Mouse (Mus musculus) hindbrain, postnatal 0 days (tissue): ENCODE measurements around the gene Hist1h2bg. TPM values are rescaled to one million over a fixed set of nuclear protein-coding genes. Genes with fewer than 3 reads are reported as not detected.
"Not testable (repeated sequence)": the region's sequence is repeated elsewhere in the genome, so short reads cannot be mapped to it uniquely, and the experiment has no call there.

Experiments
- ATAC-seq: fragments of 200-750 bp; cut with Nextera tagmentation; 2 replicates; pipeline ENCODE4 v1.8.0; 2017; ENCODE audit warnings: mild to moderate bottlenecking, moderate TSS enrichment, moderate library complexity
- DNase-seq: peaks from one replicate; pipeline ENCODE4 v3.0.0-alpha.2; 2015; ENCODE audit warnings: low spot score
- H3K27ac ChIP-seq: fragments of 300-500 bp; sonication (generic); 2 replicates; pipeline ENCODE4 v1.5.1; 2014; ENCODE audit warnings: mild to moderate bottlenecking
- H3K27me3 ChIP-seq: fragments of 300-500 bp; sonication (generic); 2 replicates; pipeline ENCODE4 v1.6.1; 2014; ENCODE audit warnings: low read length, mixed read lengths; ENCODE audit not compliant: insufficient read depth
- H3K36me3 ChIP-seq: fragments of 300-500 bp; sonication (generic); 2 replicates; pipeline ENCODE4 v1.6.1; 2014; ENCODE audit warnings: low read length, mixed read lengths; ENCODE audit not compliant: insufficient read depth
- H3K4me1 ChIP-seq: fragments of 300-500 bp; sonication (generic); 2 replicates; pipeline ENCODE4 v1.6.1; 2014; ENCODE audit warnings: antibody characterized with exemption, low read length, mixed read lengths; ENCODE audit not compliant: insufficient read depth
- H3K4me2 ChIP-seq: fragments of 300-500 bp; sonication (generic); 2 replicates; pipeline ENCODE4 v1.6.1; 2014; ENCODE audit warnings: low read depth, mild to moderate bottlenecking, low read length, moderate library complexity, mixed read lengths
- H3K4me3 ChIP-seq: fragments of 300-500 bp; sonication (generic); 2 replicates; pipeline ENCODE4 v1.5.1; 2014; ENCODE audit warnings: low read length
- H3K9ac ChIP-seq: fragments of 300-500 bp; sonication (generic); replicated peaks from 2 replicates; pipeline ENCODE4 v1.6.1; 2014; ENCODE audit warnings: mild to moderate bottlenecking, low read length, moderate library complexity, mixed read lengths
- H3K9me3 ChIP-seq: fragments of 300-500 bp; sonication (generic); 2 replicates; pipeline ENCODE4 v1.6.1; 2016; ENCODE audit warnings: low read length, mixed read lengths
- CTCF ChIP-seq: IDR thresholded peaks from 2 replicates; pipeline ENCODE4 v1.5.1; 2016; ENCODE audit warnings: antibody characterized with exemption, control low read depth, low read depth
- WGBS: fragments of 180-500 bp; shearing (Covaris S2); extraction: QIAGEN DNeasy Blood & Tissue Kit; methylation state at CpG from one replicate; pipeline ENCODE4 v1.1.7; 2014; 5-methylcytosine and 5-hydroxymethylcytosine counted together
- polyA plus RNA-seq: library from polyadenylated mRNA; unstranded; fragments of >200 nt; fragmentation: Nextera tagmentation; extraction: Ambion mirVana; gene quantifications from 2 replicates; pipeline ENCODE4 v1.2.1, GENCODE M21; 2015
- total RNA-seq: library from RNA; depleted of rRNA; stranded (reverse); fragments of >200 nt; gene quantifications from 2 replicates; pipeline ENCODE4 v1.2.3, GENCODE M21; 2014

The Hist1h2bg gene
- total and polyA plus RNA-seq, 2 experiments from 2014 or later, result 2.6 to 1,151 TPM

DNA sequence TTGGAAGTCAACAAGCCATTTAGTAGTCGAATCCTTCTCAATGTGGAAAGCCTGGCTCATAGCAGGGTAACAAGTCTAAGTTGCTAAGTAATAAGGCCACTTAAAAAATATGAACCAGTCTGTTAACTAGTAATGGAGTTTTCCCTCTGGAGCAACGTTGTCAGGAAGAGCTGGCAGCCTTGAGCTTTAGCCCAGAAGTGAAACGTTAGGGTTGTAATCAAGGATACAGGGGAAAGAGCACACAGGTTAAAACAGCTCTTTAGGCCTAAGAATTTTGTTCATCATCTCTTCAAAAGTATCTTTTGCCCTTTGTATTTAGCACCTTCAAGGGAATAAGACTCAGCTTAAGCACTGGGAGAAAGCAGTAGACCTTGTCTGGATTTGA, 20.4 kb upstream of the Hist1h2bg start:
- H3K9me3 ChIP-seq, result no peaks in the 10 kb centered on the region
- WGBS, result 11% methylated on average over 3 of the region's 3 CpGs
- no peaks in the 10 kb centered on the region for H3K27me3 ChIP-seq
- H3K27ac ChIP-seq, result peak overlapping the region; percentile 73
- H3K4me3 ChIP-seq, result peak overlapping the region; percentile 36
- H3K9ac ChIP-seq, result peak overlapping the region; percentile 43; the same call in 1 of the 2 replicates
- H3K36me3 ChIP-seq, result no peaks in the 10 kb centered on the region
- peaks cover 7% of the 10 kb centered on the region for H3K4me1 ChIP-seq
- TF ChIP-seq CTCF, result no peak
- no peak for ATAC-seq
- DNase-seq, result no peak
- peak overlapping the region; percentile 58 for H3K4me2 ChIP-seq

DNA sequence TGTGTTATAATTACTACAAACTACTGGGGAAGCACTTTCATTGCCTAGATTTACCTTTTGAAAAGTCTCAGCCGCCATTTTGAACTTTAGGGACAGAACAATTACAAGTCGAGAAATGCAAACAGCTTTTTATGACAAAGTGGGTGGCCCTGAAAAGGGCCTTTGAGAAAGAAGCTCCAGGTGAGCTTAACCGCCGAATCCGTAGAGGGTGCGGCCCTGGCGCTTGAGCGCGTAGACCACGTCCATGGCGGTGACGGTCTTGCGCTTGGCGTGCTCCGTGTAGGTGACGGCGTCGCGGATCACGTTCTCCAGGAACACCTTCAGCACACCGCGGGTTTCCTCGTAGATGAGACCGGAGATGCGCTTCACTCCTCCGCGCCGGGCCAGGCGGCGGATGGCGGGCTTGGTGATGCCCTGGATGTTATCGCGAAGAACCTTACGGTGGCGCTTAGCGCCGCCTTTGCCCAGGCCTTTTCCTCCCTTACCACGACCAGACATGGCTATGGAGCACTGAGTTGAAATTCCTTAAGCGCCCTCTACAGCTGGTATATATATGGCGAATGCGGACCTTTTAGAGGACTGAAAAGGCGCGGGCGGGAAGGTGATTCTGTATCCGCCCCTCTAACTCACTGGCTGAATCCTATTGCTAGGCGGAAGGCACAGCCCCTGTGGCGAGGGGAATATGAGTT, 19.9 kb upstream of the Hist1h2bg start, which contains the start of gene Hist1h4f:
Hist1h4f (minus strand) TSS at position 503 of the 689 bp plus-strand sequence.
- peak within 1 kb of the TSS; percentile 73 for H3K27ac ChIP-seq
- WGBS, result under 1% methylated on average over 42 of the region's 47 CpGs
- peak within 1 kb of the TSS; percentile 43; the same call in 1 of the 2 replicates for H3K9ac ChIP-seq
- H3K4me1 ChIP-seq, H3K36me3 ChIP-seq, H3K27me3 ChIP-seq, H3K9me3 ChIP-seq: not testable (repeated sequence)
- peak within 1 kb of the TSS; percentile 36 for H3K4me3 ChIP-seq
- TF ChIP-seq CTCF, result peak; percentile 71
- ATAC-seq (peak; percentile 92), DNase-seq (peak; percentile 96)
- H3K4me2 ChIP-seq, result peak within 1 kb of the TSS; percentile 58

DNA sequence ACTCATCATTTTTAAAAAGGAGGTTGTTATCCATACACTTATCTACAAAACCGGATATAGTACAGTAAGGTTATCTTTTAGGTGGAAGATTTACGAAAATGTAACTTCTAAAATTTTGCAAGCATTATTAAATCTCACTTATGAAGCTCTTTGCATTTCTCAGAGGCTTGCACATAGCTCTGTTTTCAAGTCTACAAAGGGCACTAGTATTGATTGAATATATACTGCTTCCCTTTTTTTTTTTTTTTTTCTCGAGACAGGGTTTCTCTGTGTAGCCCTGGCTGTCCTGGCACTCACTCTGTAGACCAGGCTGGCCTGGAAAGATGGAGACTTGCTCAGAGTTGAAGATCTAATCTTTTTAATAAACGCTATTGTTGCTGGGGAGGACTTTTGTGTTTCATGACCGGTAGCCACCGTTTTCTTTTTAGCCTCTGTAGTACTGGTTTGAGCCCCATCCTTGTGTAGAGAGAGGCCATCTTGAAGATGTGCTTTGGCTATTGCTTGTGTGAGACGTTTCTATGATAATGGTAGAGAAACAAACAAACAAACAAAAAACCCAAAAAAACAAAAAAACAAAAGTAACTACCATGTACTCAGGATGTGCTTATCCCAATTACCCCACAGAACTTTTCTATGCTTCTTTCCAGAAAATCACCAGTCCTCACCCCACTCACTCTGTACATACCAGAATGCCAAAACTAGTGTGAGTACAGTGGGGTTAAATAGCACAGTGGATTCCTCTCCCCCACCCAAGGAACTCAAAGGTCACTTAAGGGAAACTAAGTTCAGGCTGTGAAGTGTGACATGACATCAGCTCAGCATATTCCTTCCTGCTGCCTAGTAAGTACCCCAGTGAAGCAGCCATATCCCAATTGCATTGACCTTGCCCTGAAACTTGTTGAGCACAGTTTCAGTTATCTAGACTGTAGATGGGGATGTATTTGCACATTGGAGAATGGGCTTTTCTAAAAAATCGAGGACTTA, 19.0 kb upstream of the Hist1h2bg start:
- Histone ChIP-seq H3K9me3 (no peaks in the 10 kb centered on the region), H3K4me1 (peaks cover 7% of the 10 kb centered on the region), H3K4me2 (peak overlapping the region; percentile 58), H3K36me3 (no peaks in the 10 kb centered on the region), H3K27ac (peak overlapping the region; percentile 73), H3K4me3 (peak overlapping the region; percentile 36), H3K27me3 (no peaks in the 10 kb centered on the region), H3K9ac (no peak overlapping the region)
- 47% methylated on average over 8 of the region's 8 CpGs for WGBS
- no peak for TF ChIP-seq CTCF
- ATAC-seq (no peak), DNase-seq (no peak)

DNA sequence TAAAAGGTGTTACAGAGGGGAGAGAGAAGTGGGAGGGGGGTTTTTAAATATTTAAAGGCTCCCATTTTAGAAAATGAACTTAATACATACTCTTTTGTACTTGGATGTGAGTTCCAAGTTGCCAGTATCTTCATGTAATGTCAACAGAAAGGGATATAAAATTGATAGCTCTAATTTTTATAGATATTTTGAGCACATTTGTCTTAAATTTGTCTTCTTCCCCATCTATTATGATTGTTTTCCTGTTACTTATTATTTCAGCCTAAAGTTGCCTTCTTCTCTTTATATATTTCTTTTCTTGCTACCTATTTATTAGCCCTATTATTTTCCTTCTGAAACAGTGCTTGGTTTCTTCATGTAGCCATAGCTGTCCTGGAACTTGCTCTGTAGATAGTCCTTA, 18.2 kb upstream of the Hist1h2bg start, which contains the start of gene Hist1h1d:
Hist1h1d (plus strand) TSS at position 301 of the 400 bp plus-strand sequence.
- Histone ChIP-seq H3K4me3 (no peak within 1 kb of the TSS), H3K27me3 (no peaks in the 10 kb centered on the region), H3K4me2 (no peak within 1 kb of the TSS), H3K9me3 (no peaks in the 10 kb centered on the region), H3K36me3 (no peaks in the 10 kb centered on the region), H3K9ac (no peak within 1 kb of the TSS), H3K27ac (peak within 1 kb of the TSS; percentile 76; the same call in 1 of the 2 replicates), H3K4me1 (peaks cover 7% of the 10 kb centered on the region)
- DNase-seq (no peak), ATAC-seq (no peak)
- TF ChIP-seq CTCF, result no peak

DNA sequence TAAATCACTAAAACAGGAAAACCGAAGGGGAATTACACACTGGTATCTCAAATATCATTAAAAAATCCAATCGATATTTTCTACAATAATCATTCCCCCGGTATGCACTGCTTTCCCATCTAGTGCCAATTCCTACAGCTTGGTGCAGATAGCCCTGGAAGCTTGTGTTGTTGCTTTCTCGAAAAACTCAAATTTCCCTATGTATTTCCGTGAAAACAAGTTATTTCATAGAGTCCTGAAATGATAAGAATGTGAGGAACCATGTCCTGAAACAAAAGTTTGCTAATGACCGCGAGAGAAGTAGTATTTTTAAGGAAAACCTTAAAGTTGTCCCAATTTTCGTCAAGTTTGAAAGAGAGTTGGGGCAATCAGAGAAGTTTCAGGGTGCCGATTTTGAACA, 16.8 kb upstream of the Hist1h2bg start:
- DNase-seq (no peak), ATAC-seq (no peak)
- TF ChIP-seq CTCF, result no peak
- 19% methylated on average over 9 of the region's 9 CpGs for WGBS
- Histone ChIP-seq H3K4me3 (peak overlapping the region; percentile 47), H3K4me2 (peak overlapping the region; percentile 81), H3K9ac (peak overlapping the region; percentile 35), H3K9me3 (no peaks in the 10 kb centered on the region), H3K27ac (peak overlapping the region; percentile 76), H3K36me3 (no peaks in the 10 kb centered on the region), H3K27me3 (no peaks in the 10 kb centered on the region), H3K4me1 (peaks cover 7% of the 10 kb centered on the region)

DNA sequence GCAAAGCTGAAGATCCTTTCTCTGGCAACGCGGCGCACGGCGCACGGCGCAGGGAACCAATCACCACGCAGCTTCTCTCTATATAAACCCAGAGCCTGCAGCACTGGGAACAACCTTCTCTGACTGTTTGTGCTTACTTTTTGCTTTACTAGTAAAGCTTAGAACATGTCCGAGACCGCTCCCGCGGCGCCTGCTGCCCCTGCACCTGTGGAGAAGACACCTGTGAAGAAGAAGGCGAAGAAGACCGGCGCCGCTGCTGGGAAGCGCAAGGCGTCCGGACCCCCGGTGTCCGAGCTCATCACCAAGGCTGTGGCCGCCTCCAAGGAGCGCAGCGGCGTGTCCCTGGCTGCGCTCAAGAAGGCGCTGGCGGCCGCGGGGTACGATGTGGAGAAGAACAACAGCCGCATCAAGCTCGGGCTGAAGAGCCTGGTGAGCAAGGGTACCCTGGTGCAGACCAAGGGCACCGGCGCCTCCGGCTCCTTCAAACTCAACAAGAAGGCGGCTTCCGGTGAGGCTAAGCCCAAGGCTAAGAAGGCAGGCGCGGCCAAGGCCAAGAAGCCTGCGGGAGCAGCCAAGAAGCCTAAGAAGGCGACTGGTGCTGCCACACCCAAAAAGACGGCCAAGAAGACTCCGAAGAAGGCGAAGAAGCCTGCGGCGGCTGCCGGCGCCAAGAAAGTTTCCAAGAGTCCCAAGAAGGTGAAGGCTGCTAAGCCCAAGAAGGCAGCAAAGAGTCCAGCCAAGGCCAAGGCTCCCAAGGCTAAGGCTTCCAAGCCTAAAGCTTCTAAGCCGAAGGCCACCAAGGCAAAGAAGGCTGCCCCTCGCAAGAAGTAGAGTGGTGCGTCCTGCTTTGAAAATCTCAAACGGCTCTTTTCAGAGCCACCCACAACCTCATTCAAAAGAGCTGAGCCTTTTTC, 16.0 kb upstream of the Hist1h2bg start:
- H3K4me2 ChIP-seq, result peak overlapping the region; percentile 81
- H3K27ac ChIP-seq, result peak overlapping the region; percentile 76
- H3K4me1 ChIP-seq, result peaks cover 7% of the 10 kb centered on the region
- no peaks in the 10 kb centered on the region for H3K36me3 ChIP-seq
- H3K27me3 ChIP-seq, result no peaks in the 10 kb centered on the region
- DNase-seq (peak; percentile 83), ATAC-seq (peak; percentile 82)
- no peaks in the 10 kb centered on the region for H3K9me3 ChIP-seq
- TF ChIP-seq CTCF, result no peak
- peak overlapping the region; percentile 47 for H3K4me3 ChIP-seq
- WGBS, result 0% methylated on average over 54 of the region's 54 CpGs
- peak overlapping the region; percentile 35 for H3K9ac ChIP-seq
